Mouse (Mus musculus) stomach, postnatal 0 days (tissue): ENCODE results near the gene Rbms3.

Source experiments
- CTCF ChIP-seq: IDR thresholded peaks from 2 replicates; pipeline ENCODE4 v1.5.1; 2016; ENCODE audit warnings: antibody characterized with exemption, low read depth, mild to moderate bottlenecking, moderate library complexity
- EP300 ChIP-seq: optimal IDR thresholded peaks from 2 replicates; pipeline ENCODE3; 2016; ENCODE audit warnings: antibody characterized with exemption

DNA sequence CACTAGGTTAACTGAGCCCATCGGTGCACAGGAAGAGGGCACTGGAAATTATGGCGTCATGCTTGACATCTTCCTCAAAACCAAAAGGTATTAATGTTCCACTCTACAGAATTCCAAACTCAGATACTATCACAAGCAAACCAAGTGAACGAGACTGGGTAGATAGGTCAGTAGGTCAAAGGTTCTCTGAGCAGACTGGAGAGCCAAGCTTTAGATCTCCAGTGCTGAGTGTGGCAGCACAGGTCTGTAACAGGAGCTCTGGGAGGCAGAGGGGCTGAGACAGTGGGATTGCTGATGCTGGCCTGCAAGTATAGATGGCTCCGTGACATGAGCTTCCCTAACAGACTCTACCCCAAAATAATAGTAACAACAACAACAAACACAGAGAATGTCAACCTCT is 682.3 kb downstream of the Rbms3 start:
- TF ChIP-seq CTCF = no peak
- TF ChIP-seq EP300 = no peak
